Mouse (Mus musculus): ENCODE data around the gene Ift81.

GRCm38 (mm10) chr5:122520254-122521129 is 93.8 kb downstream of the Ift81 start:
- TF ChIP-seq CTCF (IDR thresholded peaks at IDR 0.05; ENCODE audit: low read depth, low read length) (no peak), POLR2A (IDR thresholded peaks at IDR 0.05; ENCODE audit: borderline replicate concordance, low read depth, low read length) (no peak)
